Mouse (Mus musculus) embryo, embryonic 10.5 days (tissue): Measurements from ENCODE around the gene Mum1l1.
"Not testable (repeated sequence)": the region's sequence is repeated elsewhere in the genome, so short reads cannot be mapped to it uniquely, and the experiment has no call there.

Experiments
- DNase-seq: peaks from one replicate; pipeline ENCODE4 v3.0.0-alpha.2; 2015; ENCODE audit warnings: low spot score

The Mum1l1 gene

GRCm38 (mm10) chrX:139209829-139210225 is at the start of gene Mum1l1:
TSS of gene Mum1l1 (plus strand) at chrX:139210042.
- DNase-seq: peak; percentile 77

GRCm38 (mm10) chrX:139178928-139179327 is 30.9 kb upstream of the Mum1l1 start, which contains the start of gene 4933428M09Rik:
TSS of gene 4933428M09Rik (plus strand) at chrX:139179228.
- DNase-seq: no peak

- DNase-seq: not testable (repeated sequence)
Measured at GRCm38 (mm10) chrX:139191506-139191905, 18.3 kb upstream of the Mum1l1 start.

- DNase-seq: no peak
Measured at GRCm38 (mm10) chrX:139194572-139195279, 15.1 kb upstream of the Mum1l1 start.

GRCm38 (mm10) chrX:139209191-139209828 is 532 bp upstream of the Mum1l1 start:
- DNase-seq: not testable (repeated sequence)

GRCm38 (mm10) chrX:139214765-139215164 is 4.9 kb downstream of the Mum1l1 start:
- DNase-seq: no peak

- no peak for DNase-seq
Measured at GRCm38 (mm10) chrX:139216409-139216808, 6.6 kb downstream of the Mum1l1 start.

GRCm38 (mm10) chrX:139216991-139217593 is 7.2 kb downstream of the Mum1l1 start:
- DNase-seq: peak; percentile 82

GRCm38 (mm10) chrX:139217776-139218175 is 7.9 kb downstream of the Mum1l1 start:
- DNase-seq: peak; percentile 7

- peak; percentile 70 for DNase-seq
Measured at GRCm38 (mm10) chrX:139219017-139219416, 9.2 kb downstream of the Mum1l1 start.

GRCm38 (mm10) chrX:139220830-139221229 is 11.0 kb downstream of the Mum1l1 start:
- no peak for DNase-seq

- DNase-seq: no peak
Measured at GRCm38 (mm10) chrX:139221893-139222292, 12.1 kb downstream of the Mum1l1 start.

GRCm38 (mm10) chrX:139231143-139231542 is 21.3 kb downstream of the Mum1l1 start:
- DNase-seq: peak; percentile 67

- no peak for DNase-seq
Measured at GRCm38 (mm10) chrX:139247294-139247693, 37.5 kb downstream of the Mum1l1 start.

GRCm38 (mm10) chrX:139257072-139257471 is 47.2 kb downstream of the Mum1l1 start:
- no peak for DNase-seq

- DNase-seq: no peak
Measured at GRCm38 (mm10) chrX:139281966-139282365, 72.1 kb downstream of the Mum1l1 start.
